Mouse (Mus musculus): ENCODE results near the gene Tac4. TPM values are rescaled to one million over a fixed set of nuclear protein-coding genes. Genes with fewer than 3 reads are reported as not detected.
A peak's percentile ranks its signal among the peaks of the same experiment; 100 is the strongest.

The Tac4 gene
- polyA plus RNA-seq, 1 experiment from 2014 or later = 0.29 TPM

DNA sequence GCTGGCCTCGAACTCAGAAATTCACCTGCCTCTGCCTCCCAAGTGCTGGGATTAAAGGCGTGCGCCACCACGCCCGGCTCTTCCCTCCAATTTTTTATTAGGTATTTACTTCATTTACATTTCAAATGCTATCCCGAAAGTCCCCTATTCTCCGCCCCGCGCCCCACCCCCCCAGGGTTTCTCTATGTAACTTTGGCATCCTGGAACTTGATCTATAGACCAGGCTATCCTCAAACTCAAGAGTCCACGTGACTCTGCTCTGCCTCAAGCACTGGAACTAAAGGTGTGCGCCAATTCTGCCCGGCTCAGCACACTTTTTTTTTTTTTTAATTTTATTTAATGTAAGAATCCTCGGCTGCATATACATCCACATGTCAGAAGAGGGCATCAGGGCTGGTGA is 34.4 kb downstream of the Tac4 start:
- DNase-seq (ENCODE audit: low spot score) (no peak), ATAC-seq (replicated peaks; ENCODE audit: low FRiP score) (no peak)
- Histone ChIP-seq H3K27ac (ENCODE audit: low read depth, low read length) (no peak overlapping the region), H3K9ac (ENCODE audit: low read length) (no peak overlapping the region), H3K4me1 (replicated peaks; ENCODE audit: control insufficient read depth, insufficient read depth, low read length) (no peaks in the 10 kb centered on the region), H3K4me3 (ENCODE audit: low read depth, low read length) (no peak overlapping the region), H3K4me2 (ENCODE audit: low read depth, low read length, severe bottlenecking) (no peak overlapping the region), H3K27me3 (ENCODE audit: control insufficient read depth, insufficient read depth, low read length) (no peaks in the 10 kb centered on the region), H3K36me3 (ENCODE audit: control insufficient read depth, insufficient read depth, low read length) (peaks cover 10% of the 10 kb centered on the region), H3K9me3 (ENCODE audit: control insufficient read depth, low read length) (no peaks in the 10 kb centered on the region)
- 94% methylated on average over 12 of the region's 13 CpGs for WGBS

DNA sequence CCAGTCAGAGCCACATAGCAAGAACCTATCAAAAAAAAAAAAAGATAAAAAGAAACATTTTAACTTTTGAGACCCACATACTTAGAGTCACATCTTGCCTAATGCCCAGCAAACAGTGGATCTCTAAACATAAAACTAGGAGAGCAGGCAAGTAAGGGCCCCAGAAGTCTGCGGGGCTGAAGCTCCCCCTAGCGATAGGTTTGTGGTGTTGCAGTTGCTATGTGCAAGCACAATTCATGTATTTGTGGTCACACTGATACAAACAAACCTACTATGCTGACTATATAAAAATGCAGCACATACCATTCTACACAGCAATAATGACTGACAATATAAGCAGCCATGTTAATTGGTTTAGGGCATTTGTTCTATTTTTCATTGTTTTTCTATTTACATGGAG is 36.8 kb downstream of the Tac4 start:
- Histone ChIP-seq H3K4me3 (ENCODE audit: low read depth, low read length) (no peak overlapping the region), H3K4me2 (ENCODE audit: low read depth, low read length, severe bottlenecking) (no peak overlapping the region), H3K9me3 (ENCODE audit: control insufficient read depth, low read length) (no peaks in the 10 kb centered on the region), H3K36me3 (ENCODE audit: control insufficient read depth, insufficient read depth, low read length) (peaks cover 11% of the 10 kb centered on the region; the same call in 1 of the 2 replicates), H3K9ac (ENCODE audit: low read length) (no peak overlapping the region), H3K27ac (ENCODE audit: low read depth, low read length) (no peak overlapping the region), H3K4me1 (replicated peaks; ENCODE audit: control insufficient read depth, insufficient read depth, low read length) (no peaks in the 10 kb centered on the region), H3K27me3 (ENCODE audit: control insufficient read depth, insufficient read depth, low read length) (no peaks in the 10 kb centered on the region)
- WGBS = 21% methylated on average over 2 of the region's 2 CpGs
- ATAC-seq (replicated peaks; ENCODE audit: low FRiP score) = no peak
- no peak for DNase-seq (ENCODE audit: low spot score)

DNA sequence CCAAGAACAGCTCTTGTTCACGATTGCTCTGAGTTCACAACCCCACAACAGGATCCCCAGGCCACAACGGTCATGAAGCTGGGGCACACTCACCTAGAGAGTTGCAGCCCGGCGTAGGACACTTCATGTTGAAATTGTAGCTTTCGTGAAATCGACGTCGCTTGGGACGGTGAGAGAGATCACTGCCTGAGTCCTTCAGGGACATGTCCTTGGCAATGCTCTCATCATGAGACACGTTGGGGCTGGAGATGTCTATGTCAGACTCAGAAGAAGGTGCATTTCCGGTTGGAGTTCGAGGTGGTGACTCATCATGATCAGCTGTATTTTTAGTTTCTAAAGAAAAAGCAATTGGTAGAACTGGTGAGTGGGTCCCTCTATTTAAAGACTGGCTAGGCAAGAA is 38.6 kb downstream of the Tac4 start:
- Histone ChIP-seq H3K4me2 (ENCODE audit: low read depth, low read length, severe bottlenecking) (no peak overlapping the region), H3K4me1 (replicated peaks; ENCODE audit: control insufficient read depth, insufficient read depth, low read length) (no peaks in the 10 kb centered on the region), H3K4me3 (ENCODE audit: low read depth, low read length) (no peak overlapping the region), H3K9ac (ENCODE audit: low read length) (no peak overlapping the region), H3K9me3 (ENCODE audit: control insufficient read depth, low read length) (no peaks in the 10 kb centered on the region), H3K27ac (ENCODE audit: low read depth, low read length) (no peak overlapping the region), H3K36me3 (ENCODE audit: control insufficient read depth, insufficient read depth, low read length) (peaks cover 11% of the 10 kb centered on the region; the same call in 1 of the 2 replicates), H3K27me3 (ENCODE audit: control insufficient read depth, insufficient read depth, low read length) (no peaks in the 10 kb centered on the region)
- 94% methylated on average over 12 of the region's 12 CpGs for WGBS
- ATAC-seq (replicated peaks; ENCODE audit: low FRiP score) (no peak), DNase-seq (ENCODE audit: low spot score) (no peak)

DNA sequence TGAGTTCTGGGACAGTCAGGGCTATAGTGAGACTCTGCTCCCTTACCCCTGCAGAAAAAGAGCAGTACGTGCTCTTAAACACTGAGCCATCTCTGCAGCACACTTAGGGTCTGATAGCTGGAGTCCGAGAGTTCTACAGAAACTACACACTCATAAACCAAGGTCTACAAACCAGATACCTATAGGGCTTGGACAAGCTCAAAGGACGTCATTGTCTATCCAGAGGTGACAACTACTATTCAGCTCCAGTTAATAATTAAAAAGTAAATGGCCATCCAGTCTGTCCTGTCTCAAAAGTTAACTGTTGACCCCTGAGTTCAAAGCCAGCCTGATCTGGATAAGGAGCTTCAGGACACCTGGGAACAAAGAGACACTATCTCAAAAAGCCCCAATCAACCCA is 40.4 kb downstream of the Tac4 start:
- H3K27ac ChIP-seq (ENCODE audit: low read depth, low read length) = no peak overlapping the region
- ATAC-seq (replicated peaks; ENCODE audit: low FRiP score) (no peak), DNase-seq (ENCODE audit: low spot score) (no peak)
- H3K36me3 ChIP-seq (ENCODE audit: control insufficient read depth, insufficient read depth, low read length) = peaks cover 11% of the 10 kb centered on the region; the same call in 1 of the 2 replicates
- H3K27me3 ChIP-seq (ENCODE audit: control insufficient read depth, insufficient read depth, low read length) = no peaks in the 10 kb centered on the region
- no peaks in the 10 kb centered on the region for H3K4me1 ChIP-seq (replicated peaks; ENCODE audit: control insufficient read depth, insufficient read depth, low read length)
- H3K4me3 ChIP-seq (ENCODE audit: low read depth, low read length) = no peak overlapping the region
- H3K9ac ChIP-seq (ENCODE audit: low read length) = no peak overlapping the region
- 87% methylated on average over 3 of the region's 3 CpGs for WGBS
- H3K4me2 ChIP-seq (ENCODE audit: low read depth, low read length, severe bottlenecking) = no peak overlapping the region
- no peaks in the 10 kb centered on the region for H3K9me3 ChIP-seq (ENCODE audit: control insufficient read depth, low read length)

DNA sequence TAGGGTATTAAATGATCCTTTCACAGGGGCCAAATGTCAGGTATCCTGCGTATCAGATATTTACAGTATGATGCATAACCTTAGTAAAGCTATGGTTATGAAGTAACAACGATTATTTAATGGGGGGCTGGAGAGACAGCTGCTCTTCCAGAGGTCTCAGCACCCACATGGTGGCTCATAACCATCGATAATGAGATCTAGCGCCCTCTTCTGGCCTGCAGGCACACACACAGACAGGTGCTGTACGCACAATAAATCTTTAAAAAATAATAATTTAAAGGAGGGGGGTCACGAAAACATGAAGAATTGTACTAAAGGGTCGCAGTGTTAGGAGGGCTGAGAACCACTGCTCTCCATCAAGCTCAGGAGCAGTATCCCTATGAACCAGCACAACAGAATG is 44.3 kb downstream of the Tac4 start:
- ATAC-seq (replicated peaks; ENCODE audit: low FRiP score) = no peak
- H3K36me3 ChIP-seq (ENCODE audit: control insufficient read depth, insufficient read depth, low read length) = peaks cover 3% of the 10 kb centered on the region; the same call in 1 of the 2 replicates

DNA sequence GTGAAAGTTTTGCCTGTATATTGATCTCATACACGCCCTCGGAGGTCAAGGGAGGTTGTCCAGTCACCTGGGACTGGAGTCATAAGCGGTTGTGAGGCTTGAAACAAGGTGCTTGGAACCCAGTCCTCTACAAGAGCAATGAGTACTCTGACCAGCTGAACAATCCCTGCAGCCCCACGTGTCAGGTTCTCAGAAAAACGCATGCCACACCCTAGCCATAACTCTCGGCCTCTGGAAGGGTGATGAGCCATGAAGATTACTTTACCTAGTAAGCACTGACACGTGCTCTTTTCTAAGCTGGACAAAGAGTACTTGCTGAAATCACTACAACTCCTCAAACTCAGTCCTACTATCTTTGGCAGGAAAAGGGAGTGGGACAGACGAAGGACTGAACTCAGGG is 46.2 kb downstream of the Tac4 start:
- ATAC-seq (replicated peaks; ENCODE audit: low FRiP score) = no peak
- DNase-seq (ENCODE audit: low spot score) = no peak
- H3K36me3 ChIP-seq (ENCODE audit: control insufficient read depth, insufficient read depth, low read length) = no peaks in the 10 kb centered on the region
- no peak overlapping the region for H3K9ac ChIP-seq (ENCODE audit: low read length)
- H3K27ac ChIP-seq (ENCODE audit: low read depth, low read length) = no peak overlapping the region
- H3K4me2 ChIP-seq (ENCODE audit: low read depth, low read length, severe bottlenecking) = no peak overlapping the region
- no peaks in the 10 kb centered on the region for H3K9me3 ChIP-seq (ENCODE audit: control insufficient read depth, low read length)
- H3K4me3 ChIP-seq (ENCODE audit: low read depth, low read length) = no peak overlapping the region
- H3K27me3 ChIP-seq (ENCODE audit: control insufficient read depth, insufficient read depth, low read length) = no peaks in the 10 kb centered on the region
- peaks cover 8% of the 10 kb centered on the region; the same call in 1 of the 2 replicates for H3K4me1 ChIP-seq (replicated peaks; ENCODE audit: control insufficient read depth, insufficient read depth, low read length)
- 86% methylated on average over 8 of the region's 8 CpGs for WGBS

More for the DNA sequence above, 44.3 kb downstream of the Tac4 start:
- Histone ChIP-seq H3K27ac (ENCODE audit: low read depth, low read length) (no peak overlapping the region), H3K27me3 (ENCODE audit: control insufficient read depth, insufficient read depth, low read length) (no peaks in the 10 kb centered on the region), H3K4me3 (ENCODE audit: low read depth, low read length) (no peak overlapping the region), H3K4me2 (ENCODE audit: low read depth, low read length, severe bottlenecking) (no peak overlapping the region), H3K9ac (ENCODE audit: low read length) (no peak overlapping the region), H3K4me1 (replicated peaks; ENCODE audit: control insufficient read depth, insufficient read depth, low read length) (0 out of 2 replicates have a peak, but pooled peaks cover 2% of the 10 kb centered on the region), H3K9me3 (ENCODE audit: control insufficient read depth, low read length) (no peaks in the 10 kb centered on the region)
- WGBS = 92% methylated on average over 7 of the region's 7 CpGs
- no peak for DNase-seq (ENCODE audit: low spot score)

DNA sequence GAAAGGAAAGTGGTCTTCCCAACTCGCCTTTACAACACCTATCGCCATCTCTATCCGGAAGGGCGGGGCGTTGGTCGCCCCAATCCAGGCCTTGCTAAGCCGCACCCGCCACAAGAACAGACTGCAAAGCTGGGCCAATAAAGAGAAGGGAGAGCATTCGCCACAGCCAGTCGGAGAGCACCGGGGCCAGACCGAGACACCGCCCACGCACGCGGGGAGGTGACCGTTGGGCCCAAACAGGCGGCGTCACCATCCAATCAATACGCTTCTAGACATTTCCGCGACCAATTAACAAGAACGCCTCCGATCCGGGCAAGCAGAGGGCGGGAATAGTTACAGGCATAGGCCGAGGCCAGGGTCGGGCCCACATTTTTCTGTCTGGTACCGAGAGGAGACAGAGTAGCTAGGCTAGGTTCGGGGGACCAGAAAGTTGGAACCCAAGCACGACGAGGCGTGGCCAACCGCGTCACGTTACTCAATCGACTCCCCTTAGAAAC is 48.2 kb downstream of the Tac4 start:
- DNase-seq (ENCODE audit: low spot score) = peak; percentile 97
- peak overlapping the region; percentile 66 for H3K4me2 ChIP-seq (ENCODE audit: low read depth, low read length, severe bottlenecking)
- no peaks in the 10 kb centered on the region for H3K9me3 ChIP-seq (ENCODE audit: control insufficient read depth, low read length)
- H3K4me1 ChIP-seq (replicated peaks; ENCODE audit: control insufficient read depth, insufficient read depth, low read length) = peaks cover 8% of the 10 kb centered on the region; the same call in 1 of the 2 replicates
- peak overlapping the region; percentile 88 for H3K27ac ChIP-seq (ENCODE audit: low read depth, low read length)
- ATAC-seq (replicated peaks; ENCODE audit: low FRiP score) = peak; percentile 96
- WGBS = under 1% methylated on average over 37 of the region's 37 CpGs
- H3K9ac ChIP-seq (ENCODE audit: low read length) = peak overlapping the region; percentile 96
- no peaks in the 10 kb centered on the region for H3K27me3 ChIP-seq (ENCODE audit: control insufficient read depth, insufficient read depth, low read length)
- H3K36me3 ChIP-seq (ENCODE audit: control insufficient read depth, insufficient read depth, low read length) = no peaks in the 10 kb centered on the region
- H3K4me3 ChIP-seq (ENCODE audit: low read depth, low read length) = peak overlapping the region; percentile 90

DNA sequence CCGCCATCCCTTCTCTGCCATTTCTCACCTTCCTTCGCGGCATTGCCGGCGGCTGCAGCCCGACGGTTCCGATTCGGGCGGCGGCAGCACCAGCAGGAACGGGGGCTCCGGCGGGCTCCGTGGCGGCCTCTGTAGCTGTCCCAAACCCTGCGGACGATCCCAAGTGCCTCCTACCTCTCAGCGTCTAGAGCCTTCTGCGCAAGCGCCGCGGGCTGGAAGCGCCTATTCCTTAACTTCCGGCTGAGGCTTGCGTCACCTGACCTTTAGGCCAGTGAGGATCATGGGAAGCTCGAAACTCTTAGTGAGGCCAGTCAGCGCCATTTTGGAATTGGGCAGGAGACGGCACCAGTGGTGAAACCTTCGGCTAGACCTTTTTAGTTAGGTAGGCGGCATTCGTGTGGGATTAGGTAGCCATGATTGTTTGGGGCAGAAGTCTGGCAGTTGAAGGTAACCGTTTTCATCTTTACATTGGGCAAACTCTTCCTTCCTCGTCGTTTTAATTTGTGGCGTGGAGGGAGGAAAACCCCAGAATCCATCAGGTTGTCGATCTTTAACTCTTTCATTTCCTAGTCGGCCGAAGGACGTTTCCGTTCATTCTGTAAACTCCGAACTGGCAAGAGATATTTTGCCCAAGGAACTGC is 48.8 kb downstream of the Tac4 start, which contains the start of gene Kat7:
Gene Kat7 (minus strand): TSS at position 240 of the 641 bp plus-strand sequence.
- Histone ChIP-seq H3K9me3 (ENCODE audit: control insufficient read depth, low read length) (no peaks in the 10 kb centered on the region), H3K9ac (ENCODE audit: low read length) (peak within 1 kb of the TSS; percentile 96), H3K27me3 (ENCODE audit: control insufficient read depth, insufficient read depth, low read length) (no peaks in the 10 kb centered on the region), H3K4me3 (ENCODE audit: low read depth, low read length) (peak within 1 kb of the TSS; percentile 90), H3K27ac (ENCODE audit: low read depth, low read length) (peak within 1 kb of the TSS; percentile 88), H3K36me3 (ENCODE audit: control insufficient read depth, insufficient read depth, low read length) (no peaks in the 10 kb centered on the region), H3K4me2 (ENCODE audit: low read depth, low read length, severe bottlenecking) (peak within 1 kb of the TSS; percentile 79), H3K4me1 (replicated peaks; ENCODE audit: control insufficient read depth, insufficient read depth, low read length) (peaks cover 8% of the 10 kb centered on the region; the same call in 1 of the 2 replicates)
- peak; percentile 96 for DNase-seq (ENCODE audit: low spot score)
- under 1% methylated on average over 42 of the region's 42 CpGs for WGBS
- peak; percentile 94 for ATAC-seq (replicated peaks; ENCODE audit: low FRiP score)

Data from forebrain, embryonic 11.5 days (tissue).